Mouse (Mus musculus) midbrain, embryonic 10.5 days (tissue): ENCODE measurements around the gene Fbxo39. TPM values are rescaled to one million over a fixed set of nuclear protein-coding genes. Genes with fewer than 3 reads are reported as not detected.
A peak's percentile ranks its signal among the peaks of the same experiment; 100 is the strongest.

Experiments used
- DNase-seq: peaks from one replicate; pipeline ENCODE4 v3.0.0-alpha.2; 2017; ENCODE audit warnings: low spot score
- H3K27ac ChIP-seq: fragments of 300-500 bp; sonication (generic); replicated peaks from 2 replicates; pipeline ENCODE4 v1.5.1; 2016; ENCODE audit warnings: mild to moderate bottlenecking
- H3K27me3 ChIP-seq: fragments of 300-500 bp; sonication (generic); 2 replicates; pipeline ENCODE4 v1.6.1; 2016; ENCODE audit warnings: low read depth, mild to moderate bottlenecking; ENCODE audit not compliant: poor library complexity, severe bottlenecking
- H3K36me3 ChIP-seq: fragments of 300-500 bp; sonication (generic); 2 replicates; pipeline ENCODE4 v1.6.1; 2016; ENCODE audit warnings: mild to moderate bottlenecking, moderate library complexity
- H3K4me1 ChIP-seq: fragments of 300-500 bp; sonication (generic); 2 replicates; pipeline ENCODE4 v1.6.1; 2016
- H3K4me3 ChIP-seq: fragments of 300-500 bp; sonication (generic); 2 replicates; pipeline ENCODE4 v1.5.1; 2016; ENCODE audit warnings: mild to moderate bottlenecking, moderate library complexity
- H3K9me3 ChIP-seq: fragments of 300-500 bp; sonication (generic); replicated peaks from 2 replicates; pipeline ENCODE4 v1.6.1; 2016; ENCODE audit warnings: mild to moderate bottlenecking
- WGBS: fragments of 180-500 bp; shearing (Covaris S2); methylation state at CpG from one replicate; pipeline ENCODE4 v1.1.7; 2016; 5-methylcytosine and 5-hydroxymethylcytosine counted together
- polyA plus RNA-seq: library from polyadenylated mRNA; unstranded; fragments of >200 nt; fragmentation: Nextera tagmentation; extraction: Ambion mirVana; gene quantifications from 2 replicates; pipeline ENCODE4 v1.2.1, GENCODE M21; 2016

Gene Fbxo39
- polyA plus RNA-seq, result not detected in 2 replicates

- no peaks in the 10 kb centered on the region for H3K9me3 ChIP-seq
- H3K36me3 ChIP-seq, result no peaks in the 10 kb centered on the region
- peak within 1 kb of the TSS; percentile 52; the same call in 1 of the 2 replicates for H3K27ac ChIP-seq
- peaks cover 7% of the 10 kb centered on the region for H3K4me1 ChIP-seq
- 12% methylated on average over 42 of the region's 42 CpGs for WGBS
- peak; percentile 21 for DNase-seq
- peaks cover 37% of the 10 kb centered on the region for H3K27me3 ChIP-seq
- H3K4me3 ChIP-seq, result peak within 1 kb of the TSS; percentile 52
Observed at GRCm38 (mm10) chr11:72314151-72314895, at the start of gene Fbxo39. Gene Fbxo39 (plus strand): TSS chr11:72314444.

GRCm38 (mm10) chr11:72265483-72265882, 48.8 kb upstream of the Fbxo39 start:
- H3K27ac ChIP-seq, result no peak overlapping the region
- DNase-seq, result peak; percentile 22
- no peaks in the 10 kb centered on the region for H3K36me3 ChIP-seq
- H3K4me1 ChIP-seq, result peaks cover 25% of the 10 kb centered on the region
- no peaks in the 10 kb centered on the region for H3K9me3 ChIP-seq
- peaks cover 61% of the 10 kb centered on the region for H3K27me3 ChIP-seq
- WGBS, result 8% methylated on average over 11 of the region's 11 CpGs
- H3K4me3 ChIP-seq, result peak overlapping the region; percentile 60; the same call in 1 of the 2 replicates

GRCm38 (mm10) chr11:72266207-72266959, 47.9 kb upstream of the Fbxo39 start:
- Histone ChIP-seq H3K27ac (peak overlapping the region; percentile 24), H3K4me3 (peak overlapping the region; percentile 60), H3K4me1 (peaks cover 25% of the 10 kb centered on the region), H3K36me3 (no peaks in the 10 kb centered on the region), H3K9me3 (no peaks in the 10 kb centered on the region), H3K27me3 (peaks cover 61% of the 10 kb centered on the region)
- peak; percentile 72 for DNase-seq
- WGBS, result 2% methylated on average over 46 of the region's 46 CpGs

GRCm38 (mm10) chr11:72266960-72267560, 47.2 kb upstream of the Fbxo39 start, which contains the start of gene Slc13a5:
Gene Slc13a5 (minus strand): TSS chr11:72267222.
- H3K27me3 ChIP-seq, result peaks cover 61% of the 10 kb centered on the region
- H3K4me1 ChIP-seq, result peaks cover 25% of the 10 kb centered on the region
- peak within 1 kb of the TSS; percentile 24 for H3K27ac ChIP-seq
- WGBS, result 2% methylated on average over 36 of the region's 36 CpGs
- no peak for DNase-seq
- peak within 1 kb of the TSS; percentile 60 for H3K4me3 ChIP-seq
- no peaks in the 10 kb centered on the region for H3K36me3 ChIP-seq
- no peaks in the 10 kb centered on the region for H3K9me3 ChIP-seq

GRCm38 (mm10) chr11:72271761-72272160, 42.5 kb upstream of the Fbxo39 start:
- 82% methylated on average over 1 of the region's 1 CpGs for WGBS
- no peaks in the 10 kb centered on the region for H3K9me3 ChIP-seq
- no peaks in the 10 kb centered on the region for H3K36me3 ChIP-seq
- H3K27ac ChIP-seq, result no peak overlapping the region
- peaks cover 8% of the 10 kb centered on the region for H3K4me1 ChIP-seq
- DNase-seq, result no peak
- H3K27me3 ChIP-seq, result peaks cover 25% of the 10 kb centered on the region
- no peak overlapping the region for H3K4me3 ChIP-seq

GRCm38 (mm10) chr11:72273341-72273740, 40.9 kb upstream of the Fbxo39 start:
- 79% methylated on average over 3 of the region's 3 CpGs for WGBS
- no peak for DNase-seq
- no peaks in the 10 kb centered on the region for H3K36me3 ChIP-seq

GRCm38 (mm10) chr11:72281143-72281851, 32.9 kb upstream of the Fbxo39 start:
- no peak for DNase-seq
- 86% methylated on average over 5 of the region's 5 CpGs for WGBS
- H3K27me3 ChIP-seq, result no peaks in the 10 kb centered on the region
- H3K4me3 ChIP-seq, result no peak overlapping the region
- no peak overlapping the region for H3K27ac ChIP-seq
- no peaks in the 10 kb centered on the region for H3K9me3 ChIP-seq
- H3K36me3 ChIP-seq, result no peaks in the 10 kb centered on the region
- no peaks in the 10 kb centered on the region for H3K4me1 ChIP-seq

More at GRCm38 (mm10) chr11:72273341-72273740, 40.9 kb upstream of the Fbxo39 start:
- Histone ChIP-seq H3K4me3 (no peak overlapping the region), H3K4me1 (no peaks in the 10 kb centered on the region), H3K27me3 (peaks cover 9% of the 10 kb centered on the region), H3K27ac (no peak overlapping the region), H3K9me3 (no peaks in the 10 kb centered on the region)

GRCm38 (mm10) chr11:72281852-72282400, 32.3 kb upstream of the Fbxo39 start:
- no peak for DNase-seq
- Histone ChIP-seq H3K27ac (no peak overlapping the region), H3K4me1 (no peaks in the 10 kb centered on the region), H3K36me3 (no peaks in the 10 kb centered on the region), H3K27me3 (no peaks in the 10 kb centered on the region), H3K9me3 (no peaks in the 10 kb centered on the region), H3K4me3 (no peak overlapping the region)
- WGBS, result 79% methylated on average over 5 of the region's 5 CpGs

GRCm38 (mm10) chr11:72283486-72284224, 30.6 kb upstream of the Fbxo39 start:
- Histone ChIP-seq H3K27ac (no peak overlapping the region), H3K4me1 (no peaks in the 10 kb centered on the region), H3K4me3 (no peak overlapping the region), H3K27me3 (no peaks in the 10 kb centered on the region), H3K36me3 (no peaks in the 10 kb centered on the region), H3K9me3 (no peaks in the 10 kb centered on the region)
- no peak for DNase-seq
- WGBS, result 93% methylated on average over 16 of the region's 16 CpGs

- DNase-seq, result no peak
- H3K36me3 ChIP-seq, result no peaks in the 10 kb centered on the region
- no peaks in the 10 kb centered on the region for H3K4me1 ChIP-seq
- no peaks in the 10 kb centered on the region for H3K9me3 ChIP-seq
- WGBS, result 88% methylated on average over 14 of the region's 14 CpGs
- H3K4me3 ChIP-seq, result no peak overlapping the region
- no peaks in the 10 kb centered on the region for H3K27me3 ChIP-seq
- no peak overlapping the region for H3K27ac ChIP-seq
Observed at GRCm38 (mm10) chr11:72284532-72285182, 29.6 kb upstream of the Fbxo39 start.

GRCm38 (mm10) chr11:72285971-72286480, 28.2 kb upstream of the Fbxo39 start:
- H3K4me1 ChIP-seq, result no peaks in the 10 kb centered on the region
- H3K27me3 ChIP-seq, result no peaks in the 10 kb centered on the region
- no peaks in the 10 kb centered on the region for H3K36me3 ChIP-seq
- no peak for DNase-seq
- no peak overlapping the region for H3K4me3 ChIP-seq
- no peak overlapping the region for H3K27ac ChIP-seq
- H3K9me3 ChIP-seq, result no peaks in the 10 kb centered on the region
- WGBS, result 79% methylated on average over 6 of the region's 6 CpGs
